Mouse (Mus musculus) frontal cortex, adult (tissue): ENCODE results near the gene Aldh1l2.

Experiments
- ATAC-seq: cut with Nextera tagmentation; 2 replicates; pipeline ENCODE4 v1.9.2; 2017; ENCODE audit warnings: mild to moderate bottlenecking, moderate library complexity, mixed read lengths; ENCODE audit not compliant: low TSS enrichment

Gene Aldh1l2

DNA sequence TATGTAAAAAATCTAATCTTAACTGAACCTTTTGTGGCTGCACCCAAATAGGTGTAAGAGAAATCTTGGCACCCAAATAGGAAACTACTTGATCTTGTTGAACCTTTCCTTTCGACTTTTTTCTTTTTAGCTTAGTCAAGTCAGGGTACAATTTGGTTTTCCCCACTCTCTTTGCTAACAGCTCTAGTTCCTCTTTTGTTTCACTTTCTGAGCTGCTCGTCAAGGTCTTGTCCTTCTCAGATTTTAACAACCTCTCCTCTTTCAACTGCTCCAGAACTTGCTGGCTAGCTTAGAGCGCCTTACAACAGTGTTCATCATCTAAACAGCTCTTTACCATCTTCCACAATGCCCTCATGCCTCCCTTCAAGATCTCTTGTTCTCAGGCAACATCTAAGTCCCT lies 76.4 kb downstream of the Aldh1l2 start:
- no peak for ATAC-seq

DNA sequence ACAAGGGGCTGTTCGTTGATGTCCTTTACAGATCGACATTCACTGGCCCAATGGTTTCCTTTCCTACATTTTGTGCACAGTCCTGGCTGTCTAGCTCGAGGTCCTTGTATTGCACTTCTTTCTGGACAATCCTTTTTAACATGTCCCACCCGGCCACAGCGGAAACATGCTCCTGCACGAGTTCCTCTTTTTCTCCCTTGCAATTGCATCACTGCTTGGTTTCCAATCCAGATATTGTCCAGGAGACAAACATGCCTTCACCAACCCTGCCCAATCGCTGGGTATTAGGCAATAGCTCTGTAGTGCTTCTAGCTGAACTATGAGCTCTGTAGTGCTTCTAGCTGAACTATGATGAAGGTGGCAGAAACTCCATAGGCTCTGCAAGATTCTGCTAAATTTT lies 85.4 kb downstream of the Aldh1l2 start:
- no peak for ATAC-seq
